Mouse (Mus musculus): ENCODE results near the gene Stxbp3.
"Not testable (repeated sequence)": the region's sequence is repeated elsewhere in the genome, so short reads cannot be mapped to it uniquely, and the experiment has no call there.

Gene Stxbp3

DNA sequence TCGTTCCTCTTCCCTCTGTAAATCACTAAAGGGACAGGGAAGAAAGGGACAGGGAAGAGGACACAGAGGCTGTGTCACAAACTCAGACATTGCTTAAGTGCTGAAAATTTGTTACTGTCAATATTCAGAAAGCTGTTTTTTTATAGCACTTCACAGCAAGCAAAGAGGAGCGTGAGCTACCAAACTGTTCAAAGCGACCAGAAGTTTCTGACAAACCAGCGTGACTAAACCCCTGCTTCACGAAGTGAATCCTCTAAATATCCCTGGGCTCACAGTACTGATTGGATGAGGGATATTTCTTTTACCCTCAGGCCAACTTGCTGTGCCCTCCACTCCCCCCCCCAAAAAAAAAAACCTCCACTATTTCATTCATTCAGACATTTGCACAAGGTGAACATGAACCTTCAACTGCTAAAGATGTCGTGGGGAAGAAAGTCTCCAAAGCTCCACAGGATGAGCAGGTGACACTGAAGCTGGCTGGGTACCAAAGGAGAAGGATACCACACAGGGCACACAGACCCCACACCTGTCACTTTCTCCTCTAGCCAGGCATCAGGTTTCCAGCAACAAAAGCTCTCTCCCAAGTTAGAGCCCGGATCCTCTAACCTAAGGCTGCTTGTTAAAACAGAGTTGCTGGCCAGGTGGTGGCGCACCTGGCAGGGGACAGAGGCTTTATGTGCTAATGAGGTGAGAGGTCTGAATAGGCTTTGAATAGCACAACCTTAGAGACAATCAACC lies 16.2 kb upstream of the Stxbp3 start:
- no peak for DNase-seq (ENCODE audit: low spot score)

DNA sequence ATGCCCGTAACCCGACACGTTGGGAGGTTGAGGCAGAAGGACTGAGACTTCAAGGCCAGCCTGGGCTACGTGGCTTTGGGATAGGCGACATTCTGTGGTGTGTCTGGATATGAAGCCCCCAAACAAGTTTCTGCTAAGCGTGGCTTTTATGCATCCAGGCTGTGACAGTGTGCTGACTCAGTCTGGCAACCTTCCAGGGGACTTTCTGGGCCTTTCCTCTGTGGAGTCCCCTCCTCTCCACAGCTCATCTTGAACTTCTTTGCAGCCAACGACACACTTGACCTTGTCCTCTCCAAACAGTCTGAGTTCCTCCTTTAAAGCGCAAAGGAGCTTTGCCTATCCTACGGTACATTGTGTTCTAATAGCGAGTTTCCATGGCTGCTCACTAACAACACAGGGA lies 15.5 kb upstream of the Stxbp3 start:
- DNase-seq (ENCODE audit: low spot score): no peak

DNA sequence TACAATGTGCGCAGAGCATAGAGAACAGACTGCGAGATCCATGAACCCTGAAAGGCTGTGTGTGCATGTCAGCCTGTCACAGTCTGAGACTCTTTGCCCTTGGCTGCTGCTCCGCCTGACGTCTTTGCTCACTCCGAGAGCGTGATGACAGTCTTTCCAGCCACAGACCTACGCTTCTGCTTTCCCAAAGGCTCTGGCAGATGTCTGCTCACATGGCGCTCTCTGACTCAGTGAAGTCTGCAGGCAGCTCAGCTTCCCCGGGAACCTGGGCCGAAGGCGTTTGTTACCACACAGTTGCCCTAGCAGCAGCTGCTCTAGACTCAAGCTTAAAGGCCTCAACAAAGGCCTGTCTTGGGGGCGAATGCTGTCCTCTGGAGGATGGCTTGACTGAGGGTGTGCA lies 15.0 kb upstream of the Stxbp3 start:
- DNase-seq (ENCODE audit: low spot score): no peak

DNA sequence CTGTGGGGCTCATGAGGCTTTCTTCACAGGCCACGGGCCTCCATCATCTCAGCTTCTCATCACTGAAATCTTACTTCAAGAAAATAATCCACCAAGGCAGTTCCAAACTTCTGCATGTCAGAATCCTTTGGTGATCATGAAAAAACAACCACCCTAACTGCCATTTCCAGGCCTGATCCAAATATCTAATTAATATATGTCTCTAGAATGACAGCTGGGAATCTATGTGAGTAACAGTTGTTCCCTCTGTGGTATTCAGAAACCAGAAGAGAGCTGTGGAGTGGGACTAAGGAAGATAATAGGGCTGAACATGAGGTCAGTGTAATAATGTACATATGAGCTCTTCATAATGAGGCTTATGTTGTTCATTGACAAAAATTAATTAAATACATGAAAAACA lies 12.9 kb upstream of the Stxbp3 start:
- DNase-seq (ENCODE audit: low spot score): no peak

DNA sequence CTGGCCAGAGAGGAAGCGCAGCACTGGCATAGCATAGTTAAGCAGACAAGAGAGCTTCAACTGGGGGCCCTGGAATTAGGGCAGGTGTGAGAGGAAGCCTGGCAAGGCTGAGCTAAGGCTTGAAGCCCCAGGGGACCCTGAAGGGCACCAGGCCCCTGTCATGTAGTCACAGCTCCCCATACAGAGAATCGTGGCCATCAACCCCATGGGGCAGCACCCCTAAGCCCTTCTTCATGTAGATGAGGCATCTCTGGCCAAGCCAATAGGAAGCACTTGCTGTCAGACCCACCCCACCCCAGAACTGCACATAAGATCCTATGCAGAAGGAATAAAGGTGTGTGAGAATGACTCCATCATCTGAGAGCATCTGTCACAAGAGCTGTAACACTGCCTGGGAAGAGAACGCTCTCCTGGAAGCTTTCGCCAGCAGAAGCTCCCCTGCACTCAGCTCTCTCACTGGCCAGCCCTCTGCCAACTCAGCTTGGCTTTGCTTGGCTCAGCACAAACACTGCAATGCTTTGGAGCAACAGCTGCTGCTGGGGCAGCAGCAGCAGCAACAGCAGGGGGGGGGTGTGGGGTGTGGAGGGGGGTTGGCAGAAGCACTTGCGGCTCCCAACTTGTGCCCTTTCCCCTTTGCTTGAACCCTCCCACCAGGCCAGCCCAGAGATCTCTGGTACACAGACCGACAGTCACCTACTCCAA lies 11.8 kb upstream of the Stxbp3 start:
- no peak for DNase-seq (ENCODE audit: low spot score)

DNA sequence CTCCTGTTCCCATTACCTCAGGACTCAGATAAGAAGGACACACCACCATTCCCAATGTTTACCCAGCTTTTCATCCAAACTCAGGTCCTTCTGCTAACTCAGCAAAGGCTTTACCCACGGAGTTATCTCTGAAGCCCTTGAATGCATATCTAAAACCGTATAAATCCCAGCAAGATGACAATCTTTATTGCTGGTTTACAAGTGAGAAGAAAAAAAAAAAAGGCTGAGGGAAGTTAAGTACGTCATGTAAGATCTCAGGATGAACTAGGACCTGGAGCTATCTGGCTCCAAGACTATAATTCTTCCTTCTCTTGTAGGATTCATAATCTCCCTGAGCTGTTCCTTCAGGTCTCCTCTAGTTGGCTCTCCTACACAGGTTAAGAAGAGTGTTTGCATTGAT lies 11.2 kb upstream of the Stxbp3 start:
- no peak for DNase-seq (ENCODE audit: low spot score)

DNA sequence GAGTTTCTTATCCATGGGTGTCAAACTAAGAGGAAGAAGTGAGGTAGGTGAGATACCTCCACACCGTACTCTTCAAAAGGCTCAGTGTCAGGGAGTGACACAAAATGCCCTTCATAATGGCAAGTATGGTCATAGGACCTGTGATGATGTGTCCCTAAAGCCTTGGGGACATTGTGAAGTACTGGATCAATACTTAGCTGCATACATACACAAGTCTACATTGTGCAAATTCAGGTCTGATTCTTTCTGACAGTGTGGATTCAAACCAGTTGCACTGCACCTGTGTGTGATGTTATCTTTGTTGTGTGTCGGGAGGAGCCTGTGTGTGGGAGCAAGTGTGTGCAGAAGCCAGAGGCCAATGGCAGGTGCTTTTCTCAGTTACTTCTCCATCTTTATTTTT lies 10.7 kb upstream of the Stxbp3 start:
- DNase-seq (ENCODE audit: low spot score): no peak

DNA sequence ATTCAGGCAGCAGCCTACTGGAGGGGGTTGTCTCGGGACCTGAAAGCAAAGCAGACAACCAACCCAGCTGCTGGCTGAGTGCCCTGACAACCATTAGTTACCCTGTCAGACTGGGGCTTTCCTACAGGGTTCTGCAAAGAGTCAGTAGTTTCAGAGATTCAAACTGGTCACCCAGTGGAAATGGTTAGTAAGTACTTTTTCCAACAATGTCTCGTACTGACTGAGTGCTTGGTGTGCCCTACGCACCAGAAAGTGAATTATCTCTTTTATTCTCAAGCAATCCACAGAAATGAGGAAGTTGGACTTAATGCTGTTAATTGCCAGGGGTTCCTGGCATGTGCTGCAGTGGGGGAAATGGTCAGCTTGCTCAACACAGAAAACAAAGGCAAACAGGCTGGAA lies 10.2 kb upstream of the Stxbp3 start:
- DNase-seq (ENCODE audit: low spot score): no peak

DNA sequence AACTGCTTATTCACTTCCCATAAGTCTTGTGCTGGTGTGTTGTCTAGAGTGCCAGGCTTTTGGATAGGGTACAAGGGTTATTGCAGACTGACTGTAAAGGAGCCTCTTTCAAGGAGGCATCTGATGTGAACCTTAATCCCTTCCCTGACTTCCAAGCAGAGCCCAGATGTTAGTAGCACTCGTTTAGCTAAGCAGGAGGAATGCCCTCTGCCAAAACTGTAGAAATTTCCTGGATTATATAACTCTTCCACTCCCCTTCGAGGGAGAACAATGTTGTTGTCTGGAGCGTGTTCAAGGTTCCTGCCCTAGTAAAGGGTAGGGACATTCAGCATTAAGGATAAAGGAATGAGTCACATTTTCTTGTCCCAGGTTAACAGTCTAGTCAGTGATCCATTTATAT lies 6.3 kb upstream of the Stxbp3 start:
- DNase-seq (ENCODE audit: low spot score): no peak

DNA sequence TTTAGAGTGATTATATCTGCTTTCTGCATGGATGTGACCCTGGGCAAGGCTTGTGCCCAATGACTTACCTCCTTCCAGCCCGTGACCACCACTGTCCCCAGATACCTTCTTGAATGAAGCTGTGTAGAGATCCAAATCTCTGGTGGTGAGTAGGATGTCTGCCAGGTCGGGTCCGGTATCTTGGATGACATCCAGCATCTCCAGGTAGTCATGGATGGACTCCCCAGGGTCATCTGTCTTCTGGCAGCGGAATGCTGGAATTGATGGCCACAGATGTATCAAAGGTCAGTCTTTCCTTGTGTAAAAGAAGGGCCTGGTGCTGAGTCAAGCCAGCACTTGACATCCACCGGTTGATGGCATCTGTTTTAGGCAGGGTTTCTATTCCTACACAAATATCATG lies 4.2 kb upstream of the Stxbp3 start:
- DNase-seq (ENCODE audit: low spot score): no peak

DNA sequence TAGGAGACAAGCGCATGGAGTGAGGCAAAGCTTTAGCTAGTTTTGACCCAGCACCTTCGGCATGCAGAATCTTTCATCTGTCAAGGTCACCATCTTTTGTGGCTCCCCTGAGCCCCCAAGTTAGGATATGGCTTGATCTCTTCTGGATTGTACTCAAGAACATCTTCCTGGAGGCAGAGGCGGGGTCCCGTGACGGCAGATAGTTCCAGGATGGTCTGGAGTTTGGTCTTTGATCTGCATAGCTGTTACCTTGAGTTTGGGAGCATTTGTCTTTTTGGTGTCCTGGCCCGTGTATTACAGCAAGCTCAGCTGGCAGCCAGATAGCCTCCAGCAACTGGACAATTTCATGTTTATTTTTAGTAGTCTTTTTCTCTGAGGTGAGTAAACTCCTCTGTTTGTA lies 3.7 kb upstream of the Stxbp3 start:
- no peak for DNase-seq (ENCODE audit: low spot score)

DNA sequence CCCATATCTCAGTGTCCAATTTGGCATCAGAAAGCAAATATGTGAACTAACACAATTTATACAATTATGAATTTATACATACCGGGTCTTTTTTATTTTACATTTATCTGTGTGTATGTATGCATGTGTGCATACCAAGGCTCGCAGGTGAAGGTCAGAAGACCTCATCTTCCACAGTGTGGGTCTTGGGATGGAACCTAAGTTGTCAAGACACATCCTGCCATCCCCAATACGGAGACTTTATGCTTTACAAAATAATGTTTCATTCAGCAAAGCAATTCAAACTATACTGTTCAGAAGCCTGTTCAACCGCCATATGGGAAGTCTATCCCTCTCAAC lies 359 bp upstream of the Stxbp3 start:
- no peak for DNase-seq (ENCODE audit: low spot score)

DNA sequence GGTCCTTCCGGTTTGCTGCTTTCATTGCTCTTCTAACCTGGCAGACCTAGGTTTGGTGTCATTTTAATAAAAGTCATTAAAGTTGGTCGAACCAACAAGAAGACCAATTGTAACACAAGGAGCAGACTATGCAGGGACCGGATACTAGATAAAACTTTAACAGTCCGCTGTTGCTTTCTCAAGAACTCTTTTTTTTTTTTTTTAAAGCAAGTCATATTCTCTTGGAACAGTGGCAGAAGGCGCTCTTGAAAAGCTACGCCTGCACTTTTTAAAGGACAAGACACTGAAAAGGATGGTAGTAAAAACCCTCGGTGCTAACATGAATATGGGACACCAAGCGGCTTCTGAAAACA lies 703 bp downstream of the Stxbp3 start:
- DNase-seq (ENCODE audit: low spot score): no peak

DNA sequence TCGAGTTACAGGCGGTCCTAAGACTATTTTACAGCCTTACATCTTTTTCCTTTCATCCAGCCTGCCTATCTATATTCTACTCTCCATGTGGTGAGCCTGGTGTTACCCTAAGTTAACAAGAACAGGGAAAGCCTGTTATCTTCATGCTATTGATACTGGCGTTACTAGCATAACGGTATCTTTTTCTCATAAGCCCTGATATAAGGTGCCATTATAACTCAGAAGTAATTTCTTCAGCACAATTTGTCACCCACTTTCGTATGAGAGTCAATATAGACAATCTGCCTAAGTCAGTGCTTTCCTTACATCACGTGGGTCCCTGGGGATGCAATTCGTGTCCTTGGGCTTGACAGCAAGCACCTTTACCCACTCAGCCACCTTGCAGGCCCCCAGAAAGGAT lies 1.3 kb downstream of the Stxbp3 start:
- no peak for DNase-seq (ENCODE audit: low spot score)

DNA sequence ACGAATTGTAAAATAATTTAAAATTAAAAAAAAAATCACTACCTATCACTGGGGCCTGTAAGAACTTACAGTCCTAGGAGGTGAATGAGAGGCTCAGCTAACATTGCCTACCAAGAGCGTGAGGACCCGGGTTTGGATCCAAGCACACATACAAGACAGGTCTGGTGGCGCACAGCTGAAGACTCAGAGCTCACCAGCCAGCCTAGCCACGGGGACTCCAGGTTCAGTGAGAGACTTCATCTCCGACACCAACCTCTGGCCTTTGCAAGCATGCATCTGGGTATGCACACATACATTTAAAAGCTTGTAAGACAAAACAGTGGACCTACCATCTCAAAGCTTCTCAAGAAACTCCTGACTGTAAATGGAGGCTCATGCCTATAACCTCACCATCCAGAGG lies 3.4 kb downstream of the Stxbp3 start:
- DNase-seq (ENCODE audit: low spot score): no peak

DNA sequence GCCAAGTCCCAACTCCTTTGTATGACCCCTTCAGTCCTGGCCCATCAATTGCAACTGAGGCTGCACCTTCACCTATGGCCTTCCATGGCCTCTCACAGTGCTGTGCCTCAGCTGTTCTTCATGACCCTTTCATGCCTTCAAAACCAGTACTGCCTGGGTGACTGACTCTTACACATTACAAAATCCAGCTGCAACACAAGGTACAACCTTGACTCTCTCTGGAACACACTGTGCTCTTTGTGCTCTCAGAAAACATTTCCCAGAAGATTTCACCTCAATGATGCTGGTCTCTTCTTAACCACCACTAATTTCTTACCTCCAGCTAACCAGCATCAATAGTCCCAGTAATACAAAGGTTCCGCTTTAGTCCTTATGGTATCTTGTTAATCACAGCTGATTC lies 6.6 kb downstream of the Stxbp3 start:
- not testable (repeated sequence) for DNase-seq (ENCODE audit: low spot score)

DNA sequence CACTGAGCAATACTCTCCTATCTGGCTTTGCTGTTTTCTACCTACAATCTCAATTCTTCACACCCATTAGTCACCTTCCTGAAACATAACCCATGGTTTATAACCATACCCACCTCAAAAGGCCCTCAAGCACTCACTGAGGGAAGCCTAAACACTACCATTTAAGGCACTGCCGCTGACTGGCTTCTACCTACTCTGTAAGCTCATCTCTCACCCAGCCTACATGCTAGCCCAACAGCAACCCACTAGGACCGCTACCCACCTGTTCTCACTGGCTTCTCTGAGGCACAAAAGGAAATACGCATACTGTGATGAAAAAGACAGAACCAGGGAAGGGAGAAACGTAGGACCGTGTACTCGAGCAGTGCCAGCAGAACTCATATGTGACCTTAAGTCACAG lies 8.6 kb downstream of the Stxbp3 start:
- DNase-seq (ENCODE audit: low spot score): no peak

DNA sequence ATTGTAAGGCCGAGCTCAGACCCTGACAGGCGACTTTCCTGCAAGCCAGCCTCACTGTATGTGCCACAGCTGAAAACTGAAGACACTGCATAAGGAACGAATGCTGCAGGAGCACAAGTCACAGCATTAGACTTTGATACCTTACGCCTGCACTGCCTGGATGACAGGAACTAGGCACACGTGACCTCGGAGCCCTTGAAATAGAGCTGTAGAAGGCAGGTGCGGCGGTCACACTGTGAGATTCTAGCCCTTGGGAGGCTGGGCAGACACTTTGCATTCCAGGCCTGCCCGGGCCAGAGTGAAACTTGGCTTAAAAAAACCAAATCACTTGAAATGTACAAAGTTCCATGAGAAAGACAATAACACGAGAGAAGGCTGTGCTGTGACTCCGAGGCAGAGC lies 9.8 kb downstream of the Stxbp3 start:
- DNase-seq (ENCODE audit: low spot score): no peak

DNA sequence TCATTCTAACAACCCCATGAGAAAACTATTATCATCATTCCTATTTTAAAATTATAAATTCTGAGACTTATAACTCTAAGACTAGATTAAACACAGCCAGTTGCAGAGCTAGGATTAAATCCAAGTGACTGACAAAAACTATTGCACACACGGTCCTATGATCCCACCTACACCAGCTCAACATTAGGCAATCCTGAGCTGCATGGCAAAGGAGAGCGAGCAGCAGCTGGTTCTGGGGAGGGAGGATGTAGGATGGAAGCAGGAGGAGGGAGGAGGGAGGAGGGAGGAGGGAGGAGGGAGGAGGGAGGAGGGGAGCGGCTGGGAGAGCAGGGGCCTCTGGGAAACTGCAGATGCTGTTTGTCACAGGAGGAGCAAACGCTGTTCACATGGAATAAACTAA lies 24.7 kb downstream of the Stxbp3 start:
- DNase-seq (ENCODE audit: low spot score): no peak

DNA sequence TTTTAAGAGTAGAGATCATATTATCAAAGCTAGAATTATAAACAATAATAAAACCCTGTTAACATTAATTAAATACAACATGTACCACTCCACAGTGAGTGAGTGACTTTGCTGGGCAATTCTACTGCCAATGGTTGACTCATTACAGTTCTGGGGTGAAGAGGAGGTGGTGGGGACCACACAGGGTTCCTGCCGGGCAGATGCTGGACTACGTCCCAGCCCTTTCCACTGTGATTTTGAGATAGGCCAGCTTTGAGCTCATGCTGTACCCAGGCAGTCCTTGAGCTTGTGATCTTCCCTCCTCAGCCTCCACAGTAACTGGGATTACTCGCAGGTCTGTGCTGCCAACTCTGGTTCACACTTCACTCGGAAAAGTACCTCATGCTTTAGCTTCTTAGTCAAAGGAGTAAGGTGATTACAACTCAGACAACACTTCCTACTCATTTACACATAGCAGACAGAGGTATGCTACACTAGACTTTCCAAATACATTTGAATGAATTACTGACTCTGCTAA lies 29.5 kb downstream of the Stxbp3 start:
- no peak for DNase-seq (ENCODE audit: low spot score)

DNA sequence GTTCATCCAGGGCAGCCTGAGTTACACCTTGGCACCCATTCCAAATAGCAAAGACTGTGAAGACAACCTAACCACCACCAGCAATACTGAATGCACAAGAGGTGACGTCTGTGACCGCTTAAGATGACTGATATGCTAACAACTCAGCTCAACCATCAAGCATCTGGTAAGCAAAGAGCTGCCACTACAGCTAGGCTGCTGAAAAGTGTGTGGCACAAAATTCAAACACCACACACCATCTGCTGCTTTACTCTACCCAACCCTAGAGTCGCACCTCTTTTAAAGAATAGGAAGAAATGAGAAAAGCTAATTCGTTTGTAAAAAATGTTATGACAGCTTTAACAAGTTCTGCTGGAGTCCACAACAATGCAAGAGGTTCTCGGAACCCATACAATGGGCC lies 34.7 kb downstream of the Stxbp3 start:
- DNase-seq (ENCODE audit: low spot score): no peak

DNA sequence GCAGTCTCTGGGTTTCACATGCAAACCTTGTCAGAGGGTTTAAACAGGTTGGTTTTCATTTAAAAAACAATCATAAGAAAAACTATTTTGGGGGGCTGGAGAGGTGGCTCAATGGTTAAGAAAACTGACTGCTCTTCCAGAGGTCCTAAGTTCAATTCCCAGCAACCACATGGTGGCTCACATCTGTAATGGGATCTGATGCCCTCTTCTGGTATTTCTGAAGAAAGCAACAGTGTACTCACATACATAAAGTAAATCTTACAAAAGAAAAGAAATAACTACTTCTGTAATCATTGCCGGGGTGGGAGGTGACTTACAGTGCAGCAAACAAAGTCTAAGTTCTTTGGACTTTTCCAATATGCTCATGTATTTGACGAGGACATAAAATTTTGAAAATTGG lies 42.0 kb downstream of the Stxbp3 start:
- no peak for DNase-seq (ENCODE audit: low spot score)

DNA sequence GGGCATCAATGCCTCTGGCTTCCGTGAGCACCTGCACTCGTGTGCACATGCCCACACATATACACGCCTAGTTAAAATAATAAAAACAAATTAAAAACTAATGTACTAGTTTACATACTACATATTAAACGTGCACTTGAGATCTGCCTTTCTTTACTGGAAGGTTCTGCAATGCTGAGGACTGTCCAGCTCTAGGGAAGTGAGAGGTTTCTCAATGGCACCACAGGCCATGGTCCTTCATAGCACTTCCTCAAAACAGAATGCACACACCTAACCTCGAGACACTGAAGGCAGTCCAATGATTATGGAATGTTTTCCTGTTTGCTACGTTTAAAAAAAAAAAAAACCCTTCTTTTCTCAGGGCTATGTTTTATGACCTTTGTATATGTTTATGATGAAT lies 42.6 kb downstream of the Stxbp3 start:
- no peak for DNase-seq (ENCODE audit: low spot score)

DNA sequence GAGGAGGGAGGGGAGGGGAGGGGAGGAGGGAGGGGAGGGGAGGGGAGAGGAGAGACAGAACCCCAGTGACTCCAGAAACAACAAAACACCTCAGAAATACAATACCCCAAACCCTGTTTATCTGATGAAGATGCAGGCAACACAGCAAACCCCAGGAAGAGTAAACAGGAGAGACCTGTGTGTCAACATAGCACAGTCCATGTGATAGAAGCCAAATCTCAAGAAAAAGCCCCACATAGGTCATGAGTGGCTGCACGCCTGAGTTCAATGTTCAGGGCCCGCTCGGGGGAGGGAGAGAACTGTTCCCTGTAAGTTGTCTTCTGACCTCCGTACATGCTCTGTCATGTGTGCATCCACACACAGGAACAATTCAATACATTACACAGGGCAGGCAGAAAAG lies 43.9 kb downstream of the Stxbp3 start:
- no peak for DNase-seq (ENCODE audit: low spot score)
